In the genomic region with DNA sequence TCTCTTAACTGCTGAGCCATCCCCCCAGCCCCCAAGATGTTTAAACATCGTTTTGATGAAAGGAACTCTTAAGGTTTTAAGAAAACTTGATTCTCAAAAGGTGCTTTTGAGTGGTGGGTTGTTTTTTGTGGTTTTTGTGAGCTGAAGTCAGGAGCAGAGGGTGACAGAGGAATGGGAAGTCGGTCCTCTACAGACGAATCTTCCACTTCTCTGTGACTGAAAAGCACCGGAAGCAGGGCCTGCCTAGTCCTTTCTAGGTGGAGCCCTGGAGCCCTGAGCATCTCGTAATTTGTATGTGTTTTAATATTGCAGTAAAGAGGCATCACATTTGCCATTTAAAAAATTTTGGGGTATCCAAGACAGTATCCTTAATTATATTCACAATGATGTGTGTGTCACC, we compare ENCODE assay signal across 22 mouse cellular contexts.
A peak's percentile ranks its signal among the peaks of the same experiment; 100 is the strongest.
DNase-seq lines count a peak whose midpoint lies in the region; ATAC-seq and TF ChIP-seq lines count a peak whose summit lies in the region.
"Had no signal": no experiment of that assay in that cellular context is flagged by ENCODE, and none has a peak within 500 bp of the region (broad histone marks: within the 10 kb centered on the region; RNA-seq: fewer than 3 reads in every experiment).

No protein-coding gene starts in this region.

- no peak overlapping the region for H3K27ac ChIP-seq in hindbrain, postnatal 0 days
- H3K27ac ChIP-seq in kidney, embryonic 16.5 days (ENCODE audit: low read length), result no peak overlapping the region
- H3K27ac ChIP-seq in midbrain, postnatal 0 days (ENCODE audit: low read depth, low read length), result no peak overlapping the region
- H3K27ac ChIP-seq: forebrain, embryonic 15.5 days; heart, embryonic 10.5 days; limb, embryonic 10.5 days; neural tube, embryonic 12.5 days; stomach, postnatal 0 days had no signal

- peak; percentile 90 for ATAC-seq in CD4-positive, CD25-positive, alpha-beta regulatory T cell, adult 4 months
- peak; percentile 86 for ATAC-seq in activated CD4-positive, CD25-positive, alpha-beta regulatory T cell, adult 4 months
- ATAC-seq in neutrophil, adult 5-6 weeks (ENCODE audit: extremely low read depth, insufficient number of reproducible peaks, low FRiP score, poor library complexity, severe bottlenecking), result 0 out of 2 replicates have a peak, but pooled peaks have one; percentile 30
- ATAC-seq in hindbrain, postnatal 0 days, result no peak
- no peak for ATAC-seq in kidney, embryonic 16.5 days (ENCODE audit: low FRiP score, low TSS enrichment)
- ATAC-seq in midbrain, postnatal 0 days (ENCODE audit: low FRiP score), result no peak
- ATAC-seq: forebrain, embryonic 15.5 days; liver, postnatal 0 days had no signal

- H3K4me2 ChIP-seq in hindbrain, postnatal 0 days (ENCODE audit: low read depth, low read length), result no peak overlapping the region
- H3K4me2 ChIP-seq in kidney, embryonic 16.5 days (replicated peaks; ENCODE audit: low read depth, low read length), result no peak overlapping the region
- H3K4me2 ChIP-seq in midbrain, postnatal 0 days (ENCODE audit: low read depth, low read length, poor library complexity, severe bottlenecking), result no peak overlapping the region
- H3K4me2 ChIP-seq: forebrain, embryonic 15.5 days; neural tube, embryonic 12.5 days had no signal

- TF ChIP-seq CTCF in hindbrain, postnatal 0 days (IDR thresholded peaks at IDR 0.05; ENCODE audit: low read depth), result no peak
- no peak for TF ChIP-seq CTCF in midbrain, postnatal 0 days (IDR thresholded peaks at IDR 0.05)

- no peaks in the 10 kb centered on the region for H3K36me3 ChIP-seq in hindbrain, postnatal 0 days (ENCODE audit: insufficient read depth, low read length)
- no peaks in the 10 kb centered on the region for H3K36me3 ChIP-seq in kidney, embryonic 16.5 days (ENCODE audit: insufficient read depth, low read length)
- H3K36me3 ChIP-seq in midbrain, postnatal 0 days (ENCODE audit: insufficient read depth, low read length), result no peaks in the 10 kb centered on the region
- H3K36me3 ChIP-seq: forebrain, embryonic 15.5 days; heart, embryonic 10.5 days; limb, embryonic 10.5 days; neural tube, embryonic 12.5 days had no signal

- H3K27me3 ChIP-seq in hindbrain, postnatal 0 days (ENCODE audit: insufficient read depth, low read length), result no peaks in the 10 kb centered on the region
- H3K27me3 ChIP-seq in kidney, embryonic 16.5 days (ENCODE audit: insufficient read depth, low read length), result no peaks in the 10 kb centered on the region
- no peaks in the 10 kb centered on the region for H3K27me3 ChIP-seq in midbrain, postnatal 0 days (ENCODE audit: insufficient read depth, low read length)
- H3K27me3 ChIP-seq: forebrain, embryonic 15.5 days; neural tube, embryonic 12.5 days had no signal

- no peak overlapping the region for H3K9ac ChIP-seq in hindbrain, postnatal 0 days (replicated peaks; ENCODE audit: low read length)
- no peak overlapping the region for H3K9ac ChIP-seq in kidney, embryonic 16.5 days (replicated peaks; ENCODE audit: low read length)
- H3K9ac ChIP-seq in midbrain, postnatal 0 days (replicated peaks; ENCODE audit: low read length, poor library complexity, severe bottlenecking), result no peak overlapping the region
- H3K9ac ChIP-seq: forebrain, embryonic 15.5 days; liver, postnatal 0 days; neural tube, embryonic 12.5 days had no signal

- 56% methylated on average over 5 of the region's 5 CpGs for WGBS in hindbrain, postnatal 0 days
- 53% methylated on average over 5 of the region's 5 CpGs for WGBS in kidney, embryonic 16.5 days
- 61% methylated on average over 5 of the region's 5 CpGs for WGBS in midbrain, postnatal 0 days

- no peaks in the 10 kb centered on the region for H3K9me3 ChIP-seq in hindbrain, postnatal 0 days (ENCODE audit: low read length)
- no peaks in the 10 kb centered on the region for H3K9me3 ChIP-seq in kidney, embryonic 16.5 days (ENCODE audit: low read length)
- no peaks in the 10 kb centered on the region for H3K9me3 ChIP-seq in midbrain, postnatal 0 days (ENCODE audit: low read length)
- H3K9me3 ChIP-seq: forebrain, embryonic 15.5 days; heart, embryonic 10.5 days; limb, embryonic 10.5 days; neural tube, embryonic 12.5 days had no signal

- H3K4me3 ChIP-seq in hindbrain, postnatal 0 days (ENCODE audit: low read length), result no peak overlapping the region
- no peak overlapping the region for H3K4me3 ChIP-seq in kidney, embryonic 16.5 days (ENCODE audit: low read length)
- H3K4me3 ChIP-seq in midbrain, postnatal 0 days (ENCODE audit: low read depth, low read length), result no peak overlapping the region
- H3K4me3 ChIP-seq: forebrain, embryonic 15.5 days; heart, embryonic 10.5 days; limb, embryonic 10.5 days; neural tube, embryonic 12.5 days had no signal

- H3K4me1 ChIP-seq in hindbrain, postnatal 0 days (ENCODE audit: insufficient read depth, low read length), result no peaks in the 10 kb centered on the region
- no peaks in the 10 kb centered on the region; the same call in 1 of the 2 replicates for H3K4me1 ChIP-seq in kidney, embryonic 16.5 days (ENCODE audit: insufficient read depth, low read length)
- H3K4me1 ChIP-seq in midbrain, postnatal 0 days (ENCODE audit: insufficient read depth, low read length), result no peaks in the 10 kb centered on the region
- H3K4me1 ChIP-seq: forebrain, embryonic 15.5 days; neural tube, embryonic 12.5 days had no signal

- peak; percentile 28 to 36 for DNase-seq in thymus, postnatal 36 days
- no peak for DNase-seq in hindbrain, postnatal 0 days (ENCODE audit: low spot score)
- no peak for DNase-seq in midbrain, postnatal 0 days (ENCODE audit: low spot score)
- DNase-seq: adrenal gland, postnatal 10 days; cerebellum, postnatal 10 days; embryo, embryonic 11 days; heart, postnatal 10 days; kidney, adult 8-10 months; kidney, postnatal 25 days; liver, postnatal 0 days; lung, postnatal 10 days; right cerebral cortex, adult 18-20 months; spleen, adult 18-20 months had no signal

Comparison
In these comparisons a context has a peak if more than half of its experiments do, and no peak if none do; other contexts are left out.
1. ATAC-seq: peak in CD4-positive, CD25-positive, alpha-beta regulatory T cell, adult 4 months (single experiment), activated CD4-positive, CD25-positive, alpha-beta regulatory T cell, adult 4 months (single experiment) and neutrophil, adult 5-6 weeks (single experiment); none in hindbrain, postnatal 0 days (single experiment), kidney, embryonic 16.5 days (single experiment) and midbrain, postnatal 0 days (single experiment).
2. DNase-seq: peak in thymus, postnatal 36 days (2 of 2); none in hindbrain, postnatal 0 days (single experiment) and midbrain, postnatal 0 days (single experiment).